Mouse (Mus musculus) MEL-GATA-1-ER (cell line): ENCODE results near the gene Sct.

ENCODE experiments used
- DNase-seq: peaks from one replicate; pipeline ENCODE4 v3.0.0-alpha.2; 2012; ENCODE audit warnings: low read depth; ENCODE audit errors: extremely low read depth

The Sct gene

GRCm38 (mm10) chr7:141278766-141279590, at the start of gene Sct:
Sct (minus strand) TSS chr7:141279133.
- no peak for DNase-seq

GRCm38 (mm10) chr7:141328373-141328990, 49.5 kb upstream of the Sct start:
- peak; percentile 23 for DNase-seq

- DNase-seq: peak; percentile 86
Observed at GRCm38 (mm10) chr7:141327469-141328372, 48.8 kb upstream of the Sct start, which contains the start of the genes Deaf1 and Tmem80. Deaf1 (minus strand) TSS chr7:141327690. Tmem80 (plus strand) TSS chr7:141327739.

GRCm38 (mm10) chr7:141326546-141327446, 47.9 kb upstream of the Sct start:
- DNase-seq: no peak

- no peak for DNase-seq
Observed at GRCm38 (mm10) chr7:141324686-141325085, 45.8 kb upstream of the Sct start.

- no peak for DNase-seq
Observed at GRCm38 (mm10) chr7:141319446-141319845, 40.5 kb upstream of the Sct start.

- DNase-seq: no peak
Observed at GRCm38 (mm10) chr7:141317619-141318132, 38.7 kb upstream of the Sct start.

GRCm38 (mm10) chr7:141315974-141316373, 37.0 kb upstream of the Sct start:
- DNase-seq: no peak

- no peak for DNase-seq
Observed at GRCm38 (mm10) chr7:141315076-141315475, 36.1 kb upstream of the Sct start.

- no peak for DNase-seq
Observed at GRCm38 (mm10) chr7:141314416-141314815, 35.5 kb upstream of the Sct start.

- no peak for DNase-seq
Observed at GRCm38 (mm10) chr7:141304537-141304936, 25.6 kb upstream of the Sct start.

- DNase-seq: no peak
Observed at GRCm38 (mm10) chr7:141302702-141303268, 23.9 kb upstream of the Sct start.

GRCm38 (mm10) chr7:141301386-141301785, 22.5 kb upstream of the Sct start:
- DNase-seq: no peak

- no peak for DNase-seq
Observed at GRCm38 (mm10) chr7:141299175-141299574, 20.2 kb upstream of the Sct start.

GRCm38 (mm10) chr7:141297926-141298650, 19.2 kb upstream of the Sct start:
- DNase-seq: no peak

GRCm38 (mm10) chr7:141294479-141294878, 15.5 kb upstream of the Sct start:
- DNase-seq: no peak

GRCm38 (mm10) chr7:141293852-141294471, 15.0 kb upstream of the Sct start:
- no peak for DNase-seq

- DNase-seq: no peak
Observed at GRCm38 (mm10) chr7:141292583-141293388, 13.9 kb upstream of the Sct start.
